Mouse (Mus musculus): ENCODE measurements around the gene Pdcl3.

DNA sequence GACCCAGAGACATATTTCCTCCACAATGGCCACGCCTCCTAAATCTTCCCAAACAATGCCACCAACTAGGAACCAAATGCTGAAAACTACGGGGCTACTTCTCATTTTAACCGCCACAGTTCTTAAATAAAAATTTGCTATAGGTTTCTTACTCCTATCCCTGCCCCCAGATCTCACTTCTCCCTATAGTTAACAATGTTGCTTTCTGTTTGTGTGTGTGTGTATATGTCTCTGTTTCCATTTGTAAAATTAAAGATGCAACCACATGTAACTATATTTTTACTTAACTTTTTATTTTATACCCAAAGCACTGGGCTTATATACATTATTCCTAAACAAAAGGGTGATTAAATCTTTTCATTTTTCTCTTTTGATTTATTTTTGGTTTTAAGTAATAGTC is at the start of gene Pdcl3:
- TF ChIP-seq POLR2A (IDR thresholded peaks at IDR 0.05; ENCODE audit: control insufficient read depth, low read depth, low read length) (no peak), CTCF (IDR thresholded peaks at IDR 0.05; ENCODE audit: control insufficient read depth, insufficient read depth, insufficient replicate concordance, low read depth, low read length) (no peak)

Data from testis, adult 2 months (tissue).